Mouse (Mus musculus) liver, embryonic 11.5 days (tissue): Measurements from ENCODE around the gene Mzt1. TPM values are rescaled to one million over a fixed set of nuclear protein-coding genes. Genes with fewer than 3 reads are reported as not detected.

Source experiments
- ATAC-seq: fragments of 200-750 bp; cut with Nextera tagmentation; replicated peaks from 2 replicates; pipeline ENCODE4 v1.8.0; 2017; ENCODE audit warnings: moderate number of reproducible peaks, mild to moderate bottlenecking, moderate TSS enrichment, moderate library complexity; ENCODE audit not compliant: low FRiP score
- DNase-seq: peaks from one replicate; pipeline ENCODE4 v3.0.0-alpha.2; 2017; ENCODE audit warnings: low spot score
- H3K27ac ChIP-seq: fragments of 300-500 bp; sonication (generic); 2 replicates; pipeline ENCODE4 v1.5.1; 2014; ENCODE audit warnings: mild to moderate bottlenecking, low read depth, low read length, control low read depth
- H3K27me3 ChIP-seq: fragments of 300-500 bp; sonication (generic); replicated peaks from 2 replicates; pipeline ENCODE4 v1.6.1; 2014; ENCODE audit warnings: low read length, mixed read lengths; ENCODE audit not compliant: control insufficient read depth, insufficient read depth
- H3K36me3 ChIP-seq: fragments of 300-500 bp; sonication (generic); 2 replicates; pipeline ENCODE4 v1.6.1; 2014; ENCODE audit warnings: mild to moderate bottlenecking, low read length, moderate library complexity, mixed read lengths; ENCODE audit not compliant: control insufficient read depth, insufficient read depth
- H3K4me1 ChIP-seq: fragments of 300-500 bp; sonication (generic); replicated peaks from 2 replicates; pipeline ENCODE4 v1.6.1; 2014; ENCODE audit warnings: low read length, mixed read lengths; ENCODE audit not compliant: control insufficient read depth, insufficient read depth
- H3K4me2 ChIP-seq: fragments of 300-500 bp; sonication (generic); 2 replicates; pipeline ENCODE4 v1.6.1; 2014; ENCODE audit warnings: mild to moderate bottlenecking, control low read depth, moderate library complexity
- H3K4me3 ChIP-seq: fragments of 300-500 bp; sonication (generic); 2 replicates; pipeline ENCODE4 v1.5.1; 2014; ENCODE audit warnings: low read depth, low read length, control low read depth
- H3K9ac ChIP-seq: fragments of 300-500 bp; sonication (generic); 2 replicates; pipeline ENCODE4 v1.6.1; 2014; ENCODE audit warnings: low read depth, low read length, control low read depth
- H3K9me3 ChIP-seq: fragments of 300-500 bp; sonication (generic); 2 replicates; pipeline ENCODE4 v1.6.1; 2016; ENCODE audit warnings: low read length, inconsistent platforms, mixed read lengths; ENCODE audit not compliant: control insufficient read depth
- WGBS: fragments of 180-500 bp; shearing (Covaris S2); extraction: QIAGEN DNeasy Blood & Tissue Kit; methylation state at CpG from one replicate; pipeline ENCODE4 v1.1.7; 2014; 5-methylcytosine and 5-hydroxymethylcytosine counted together
- polyA plus RNA-seq: library from polyadenylated mRNA; unstranded; fragments of >200 nt; fragmentation: Nextera tagmentation; extraction: Ambion mirVana; gene quantifications from 2 replicates; pipeline ENCODE4 v1.2.1, GENCODE M21; 2014

The Mzt1 gene
- polyA plus RNA-seq, 1 experiment from 2014 or later = 77.3 TPM

- DNase-seq (no peak), ATAC-seq (0 out of 2 replicates have a peak, but pooled peaks have one; percentile 38)
- H3K4me2 ChIP-seq = no peak overlapping the region
- H3K9ac ChIP-seq = no peak overlapping the region
- peaks cover 7% of the 10 kb centered on the region; the same call in 1 of the 2 replicates for H3K36me3 ChIP-seq
- H3K27me3 ChIP-seq = no peaks in the 10 kb centered on the region
- no peak overlapping the region for H3K4me3 ChIP-seq
- H3K9me3 ChIP-seq = no peaks in the 10 kb centered on the region
- H3K27ac ChIP-seq = no peak overlapping the region
- no peaks in the 10 kb centered on the region for H3K4me1 ChIP-seq
- 87% methylated on average over 5 of the region's 5 CpGs for WGBS
Measured at GRCm38 (mm10) chr14:99031337-99031873, 14.5 kb downstream of the Mzt1 start.

GRCm38 (mm10) chr14:99029987-99030386 is 15.9 kb downstream of the Mzt1 start:
- Histone ChIP-seq H3K4me2 (no peak overlapping the region), H3K27me3 (no peaks in the 10 kb centered on the region), H3K9ac (no peak overlapping the region), H3K4me1 (no peaks in the 10 kb centered on the region), H3K27ac (no peak overlapping the region), H3K9me3 (no peaks in the 10 kb centered on the region), H3K4me3 (no peak overlapping the region), H3K36me3 (0 out of 2 replicates have a peak, but pooled peaks cover 3% of the 10 kb centered on the region)
- 71% methylated on average over 5 of the region's 5 CpGs for WGBS
- no peak for ATAC-seq
- DNase-seq = no peak

- DNase-seq = no peak
- no peak for ATAC-seq
- no peak overlapping the region; the same call in 1 of the 2 replicates for H3K4me3 ChIP-seq
- WGBS = 51% methylated on average over 12 of the region's 12 CpGs
- no peaks in the 10 kb centered on the region for H3K9me3 ChIP-seq
- H3K27ac ChIP-seq = no peak overlapping the region
- H3K36me3 ChIP-seq = no peaks in the 10 kb centered on the region
- H3K27me3 ChIP-seq = no peaks in the 10 kb centered on the region
- peak overlapping the region; percentile 17; the same call in 1 of the 2 replicates for H3K4me2 ChIP-seq
- no peak overlapping the region for H3K9ac ChIP-seq
- H3K4me1 ChIP-seq = no peaks in the 10 kb centered on the region
Measured at GRCm38 (mm10) chr14:99022346-99023086, 23.4 kb downstream of the Mzt1 start.

- Histone ChIP-seq H3K27me3 (no peaks in the 10 kb centered on the region), H3K36me3 (no peaks in the 10 kb centered on the region), H3K27ac (no peak overlapping the region), H3K9ac (no peak overlapping the region), H3K4me2 (peak overlapping the region; percentile 14; the same call in 1 of the 2 replicates), H3K4me1 (no peaks in the 10 kb centered on the region), H3K9me3 (no peaks in the 10 kb centered on the region), H3K4me3 (no peak overlapping the region)
- ATAC-seq (no peak), DNase-seq (no peak)
- 38% methylated on average over 10 of the region's 10 CpGs for WGBS
Measured at GRCm38 (mm10) chr14:99019136-99019808, 26.7 kb downstream of the Mzt1 start.

- Histone ChIP-seq H3K9me3 (no peaks in the 10 kb centered on the region), H3K27me3 (no peaks in the 10 kb centered on the region), H3K9ac (no peak overlapping the region), H3K36me3 (no peaks in the 10 kb centered on the region), H3K4me2 (peak overlapping the region; percentile 14; the same call in 1 of the 2 replicates), H3K4me3 (no peak overlapping the region), H3K27ac (no peak overlapping the region), H3K4me1 (no peaks in the 10 kb centered on the region)
- ATAC-seq (no peak), DNase-seq (no peak)
- WGBS = 61% methylated on average over 7 of the region's 7 CpGs
Measured at GRCm38 (mm10) chr14:99018691-99019090, 27.2 kb downstream of the Mzt1 start.

GRCm38 (mm10) chr14:99010920-99011313 is 35.0 kb downstream of the Mzt1 start:
- Histone ChIP-seq H3K9ac (no peak overlapping the region), H3K27ac (no peak overlapping the region), H3K4me2 (no peak overlapping the region), H3K36me3 (no peaks in the 10 kb centered on the region), H3K4me1 (no peaks in the 10 kb centered on the region), H3K27me3 (no peaks in the 10 kb centered on the region), H3K4me3 (no peak overlapping the region), H3K9me3 (no peaks in the 10 kb centered on the region)
- ATAC-seq (no peak), DNase-seq (no peak)
- WGBS = 28% methylated on average over 2 of the region's 2 CpGs

- no peak for ATAC-seq
- no peak overlapping the region for H3K27ac ChIP-seq
- no peak overlapping the region for H3K9ac ChIP-seq
- no peaks in the 10 kb centered on the region for H3K27me3 ChIP-seq
- no peaks in the 10 kb centered on the region for H3K4me1 ChIP-seq
- no peak overlapping the region for H3K4me2 ChIP-seq
- H3K36me3 ChIP-seq = no peaks in the 10 kb centered on the region
- no peak for DNase-seq
- no peak overlapping the region for H3K4me3 ChIP-seq
- 43% methylated on average over 8 of the region's 8 CpGs for WGBS
- no peaks in the 10 kb centered on the region for H3K9me3 ChIP-seq
Measured at GRCm38 (mm10) chr14:99010224-99010919, 35.6 kb downstream of the Mzt1 start.

GRCm38 (mm10) chr14:98994218-98994617 is 51.7 kb downstream of the Mzt1 start, which contains the start of gene Rpl36a-ps1:
Rpl36a-ps1 (minus strand) TSS chr14:98994318.
- H3K4me1 ChIP-seq = no peaks in the 10 kb centered on the region
- H3K4me3 ChIP-seq = no peak within 1 kb of the TSS
- H3K4me2 ChIP-seq = no peak within 1 kb of the TSS
- H3K27ac ChIP-seq = no peak within 1 kb of the TSS
- ATAC-seq (no peak), DNase-seq (no peak)
- no peaks in the 10 kb centered on the region for H3K27me3 ChIP-seq
- no peak within 1 kb of the TSS for H3K9ac ChIP-seq
- 94% methylated on average over 7 of the region's 7 CpGs for WGBS
- no peaks in the 10 kb centered on the region for H3K9me3 ChIP-seq
- no peaks in the 10 kb centered on the region for H3K36me3 ChIP-seq
